Mouse (Mus musculus): ENCODE results near the gene Pten.
"Not testable (repeated sequence)": the region's sequence is repeated elsewhere in the genome, so short reads cannot be mapped to it uniquely, and the experiment has no call there.

Pten gene

GRCm38 (mm10) chr19:32804703-32805102 lies 47.4 kb downstream of the Pten start:
- DNase-seq (ENCODE audit: low read depth in 1 of 2, low spot score in 2 of 2): no peak

DNA sequence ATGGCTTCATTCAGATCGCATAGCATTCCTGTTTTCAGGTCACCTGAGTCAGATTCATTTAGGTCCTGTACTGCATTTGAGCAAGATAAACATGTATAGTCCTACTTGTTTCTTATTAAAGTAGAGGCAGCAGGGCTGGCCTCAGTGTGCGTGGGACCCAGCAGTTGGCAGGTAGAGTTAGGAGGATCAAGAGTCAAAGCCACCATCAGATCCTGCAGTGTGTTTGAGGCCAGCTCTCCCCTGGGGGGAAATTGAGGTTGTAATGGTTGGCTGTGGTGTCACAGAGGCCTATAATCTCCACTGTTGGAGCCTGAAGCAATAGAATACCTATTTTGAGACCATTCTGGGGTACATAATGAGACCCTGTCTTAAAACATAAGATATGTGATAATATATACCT lies 50.3 kb downstream of the Pten start:
- no peak for DNase-seq (ENCODE audit: low read depth in 1 of 2, low spot score in 2 of 2)

DNA sequence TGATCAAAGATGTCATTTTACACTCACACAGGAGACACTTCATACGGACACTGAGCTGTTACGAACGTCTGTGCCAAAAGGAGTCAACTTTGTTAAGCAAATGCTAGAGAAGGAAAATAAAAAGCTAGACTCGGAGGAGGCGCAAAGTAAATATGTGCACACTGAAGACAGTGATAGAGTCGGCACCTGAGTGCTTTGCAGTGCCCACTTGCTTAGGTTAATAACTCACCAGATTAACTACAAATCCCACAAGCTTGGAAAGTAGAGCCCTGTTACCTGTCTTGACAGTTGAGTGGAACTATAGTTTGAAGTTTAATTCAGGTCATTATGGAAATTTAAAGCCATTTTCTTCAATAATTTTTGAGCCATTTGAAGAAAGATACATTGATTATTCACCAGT lies 51.4 kb downstream of the Pten start:
- no peak for DNase-seq (ENCODE audit: low read depth in 1 of 2, low spot score in 2 of 2)

DNA sequence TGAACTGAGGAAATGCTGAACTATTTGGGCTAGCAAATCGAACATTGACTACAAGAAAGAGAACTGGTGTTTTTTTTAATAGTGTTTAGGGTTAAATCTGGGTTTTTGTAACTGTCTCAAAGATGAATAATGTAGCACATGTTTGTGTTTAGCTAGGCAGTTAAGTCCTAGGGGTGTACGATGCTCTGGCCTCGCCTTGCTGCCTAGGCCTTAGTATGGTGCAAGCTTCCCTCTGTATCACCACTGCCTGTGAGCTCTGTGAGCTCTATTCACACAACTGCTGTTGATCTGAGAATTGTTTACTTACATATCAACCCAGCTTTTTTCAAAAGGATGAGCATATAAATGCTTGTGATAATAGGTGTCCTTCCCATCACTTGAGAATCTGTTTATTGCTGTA lies 51.8 kb downstream of the Pten start:
- DNase-seq (ENCODE audit: low read depth in 1 of 2, low spot score in 2 of 2): no peak

GRCm38 (mm10) chr19:32818759-32819158 lies 61.5 kb downstream of the Pten start:
- no peak for DNase-seq (ENCODE audit: low read depth in 1 of 2, low spot score in 2 of 2)

DNA sequence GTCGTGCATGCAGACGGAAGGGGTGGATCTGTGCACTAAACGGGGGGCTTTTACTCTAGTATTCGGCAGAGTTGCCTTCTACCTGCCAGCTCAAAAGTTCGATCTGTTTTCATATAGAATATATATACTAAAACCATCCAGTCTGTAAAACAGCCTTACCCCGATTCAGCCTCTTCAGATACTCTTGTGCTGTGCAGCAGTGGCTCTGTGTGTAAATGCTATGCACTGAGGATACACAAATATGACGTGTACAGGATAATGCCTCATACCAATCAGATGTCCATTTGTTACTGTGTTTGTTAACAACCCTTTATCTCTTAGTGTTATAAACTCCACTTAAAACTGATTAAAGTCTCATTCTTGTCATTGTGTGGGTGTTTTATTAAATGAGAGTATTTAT lies 65.7 kb downstream of the Pten start:
- not testable (repeated sequence) for DNase-seq (ENCODE audit: low read depth in 1 of 2, low spot score in 2 of 2)

DNA sequence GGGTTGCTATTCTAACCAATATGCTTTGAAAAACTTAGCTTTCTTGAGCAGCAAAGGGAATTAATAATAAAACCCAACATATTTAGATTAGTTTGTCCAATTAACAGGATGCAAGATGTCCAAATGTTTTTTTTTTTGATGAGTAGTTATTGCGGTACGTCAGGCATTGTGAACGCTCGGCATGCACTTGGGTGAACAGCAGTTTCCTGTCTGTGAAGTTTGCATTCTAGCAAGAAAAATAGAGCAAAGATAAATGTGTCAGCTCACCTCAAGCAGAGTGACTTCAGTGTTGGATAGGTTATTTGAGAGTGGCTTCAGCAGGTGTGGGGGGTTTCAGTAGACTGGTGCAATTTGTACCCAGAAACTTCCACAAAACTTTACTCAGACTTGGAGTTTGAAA lies 69.3 kb downstream of the Pten start:
- no peak for DNase-seq (ENCODE audit: low read depth in 1 of 2, low spot score in 2 of 2)

GRCm38 (mm10) chr19:32829871-32830270 lies 72.6 kb downstream of the Pten start:
- no peak for DNase-seq (ENCODE audit: low read depth in 1 of 2, low spot score in 2 of 2)

GRCm38 (mm10) chr19:32831286-32831685 lies 74.0 kb downstream of the Pten start:
- no peak for DNase-seq (ENCODE audit: low read depth in 1 of 2, low spot score in 2 of 2)

GRCm38 (mm10) chr19:32840491-32840890 lies 83.2 kb downstream of the Pten start:
- no peak for DNase-seq (ENCODE audit: low read depth in 1 of 2, low spot score in 2 of 2)

- DNase-seq (ENCODE audit: low read depth in 1 of 2, low spot score in 2 of 2): no peak
These were observed 87.2 kb downstream of the Pten start for GRCm38 (mm10) chr19:32844486-32844885.

DNA sequence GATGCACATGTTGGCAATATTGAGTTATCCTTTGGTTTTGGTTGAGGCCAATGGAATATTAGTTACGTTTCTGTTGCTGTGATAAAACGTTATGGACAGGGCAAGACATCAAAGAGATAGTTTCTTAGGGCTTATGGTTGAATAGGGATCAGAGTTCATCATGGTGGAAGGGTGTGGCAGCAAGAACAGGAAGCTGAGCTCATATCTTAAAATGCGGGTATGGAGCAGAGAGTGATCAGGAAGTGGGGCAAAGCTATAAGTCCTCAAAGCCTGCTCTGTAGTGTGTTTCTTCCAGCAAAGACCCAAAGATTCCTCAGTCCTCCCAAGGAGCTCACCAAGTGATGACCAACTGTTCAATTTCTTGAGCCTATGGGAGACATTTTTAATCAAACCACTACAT lies 90.7 kb downstream of the Pten start:
- no peak for DNase-seq (ENCODE audit: low read depth in 1 of 2, low spot score in 2 of 2)

GRCm38 (mm10) chr19:32852306-32852705 lies 95.0 kb downstream of the Pten start:
- no peak for DNase-seq (ENCODE audit: low read depth in 1 of 2, low spot score in 2 of 2)

DNA sequence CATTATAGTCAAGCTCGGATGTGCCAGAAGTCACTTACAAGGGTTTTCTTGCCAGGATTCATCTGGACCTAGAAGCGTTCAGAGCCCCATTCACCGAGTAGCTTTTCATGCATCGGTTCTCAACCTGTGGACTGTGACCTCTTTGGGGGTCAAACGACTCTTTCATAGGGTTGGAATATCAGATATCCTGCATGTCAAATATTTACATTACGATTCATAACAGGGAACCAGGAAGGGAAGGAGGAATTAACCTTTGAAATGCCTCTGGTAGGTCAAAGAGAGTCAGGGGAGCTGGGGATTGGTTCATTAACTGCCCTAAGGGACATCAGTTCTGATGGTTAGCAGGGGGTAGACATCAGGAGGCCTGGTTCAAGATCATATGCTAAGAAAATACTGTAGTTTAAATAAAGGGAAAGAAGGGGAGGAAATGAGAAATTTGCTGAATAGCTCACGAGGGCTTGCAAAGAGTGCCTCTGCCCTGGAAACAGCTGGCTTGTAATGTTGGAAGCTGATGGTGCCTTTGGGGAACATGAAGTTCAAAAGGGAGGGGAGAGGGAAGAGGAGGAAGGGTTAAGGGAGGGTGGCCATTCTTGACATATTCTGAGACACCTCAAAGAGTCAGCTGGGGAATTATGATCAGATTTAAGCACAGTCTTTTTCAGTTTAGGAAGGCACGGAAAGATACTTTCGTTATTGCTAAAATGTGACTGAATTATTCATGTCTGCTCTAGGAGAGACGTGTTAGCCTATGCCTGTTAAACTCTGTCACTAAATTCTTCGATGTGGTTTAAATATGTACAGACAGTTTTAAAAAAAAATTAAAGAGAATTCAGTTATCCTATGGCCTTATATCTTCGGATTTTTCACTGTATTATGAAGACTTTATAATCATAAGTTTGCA lies 104.6 kb downstream of the Pten start:
- DNase-seq (ENCODE audit: low read depth in 1 of 2, low spot score in 2 of 2): no peak

DNA sequence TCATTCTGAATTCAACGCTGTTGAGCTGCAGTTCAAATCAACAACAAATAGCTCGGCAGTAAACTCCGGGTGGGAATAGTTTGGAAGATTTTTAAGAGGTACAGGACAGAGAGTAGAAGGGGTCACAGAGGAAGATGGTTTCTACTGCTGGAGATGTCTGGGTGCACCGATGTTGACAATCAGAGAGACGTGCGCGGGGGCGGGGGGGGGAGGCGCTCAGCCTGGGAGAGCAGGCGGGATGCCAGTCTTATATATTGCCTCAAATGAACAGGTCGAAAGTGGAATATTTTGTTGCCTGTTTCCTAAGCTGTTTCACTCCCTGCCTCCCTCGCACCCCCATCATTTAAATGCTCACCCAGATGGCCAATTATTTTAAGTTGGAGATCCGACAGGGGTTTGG lies 109.5 kb downstream of the Pten start:
- DNase-seq (ENCODE audit: low read depth in 1 of 2, low spot score in 2 of 2): no peak

GRCm38 (mm10) chr19:32867181-32867897 lies 110.0 kb downstream of the Pten start:
- DNase-seq (ENCODE audit: low read depth in 1 of 2, low spot score in 2 of 2): no peak

- DNase-seq (ENCODE audit: low read depth in 1 of 2, low spot score in 2 of 2): no peak
These were observed 111.3 kb downstream of the Pten start for GRCm38 (mm10) chr19:32868560-32868959.

DNA sequence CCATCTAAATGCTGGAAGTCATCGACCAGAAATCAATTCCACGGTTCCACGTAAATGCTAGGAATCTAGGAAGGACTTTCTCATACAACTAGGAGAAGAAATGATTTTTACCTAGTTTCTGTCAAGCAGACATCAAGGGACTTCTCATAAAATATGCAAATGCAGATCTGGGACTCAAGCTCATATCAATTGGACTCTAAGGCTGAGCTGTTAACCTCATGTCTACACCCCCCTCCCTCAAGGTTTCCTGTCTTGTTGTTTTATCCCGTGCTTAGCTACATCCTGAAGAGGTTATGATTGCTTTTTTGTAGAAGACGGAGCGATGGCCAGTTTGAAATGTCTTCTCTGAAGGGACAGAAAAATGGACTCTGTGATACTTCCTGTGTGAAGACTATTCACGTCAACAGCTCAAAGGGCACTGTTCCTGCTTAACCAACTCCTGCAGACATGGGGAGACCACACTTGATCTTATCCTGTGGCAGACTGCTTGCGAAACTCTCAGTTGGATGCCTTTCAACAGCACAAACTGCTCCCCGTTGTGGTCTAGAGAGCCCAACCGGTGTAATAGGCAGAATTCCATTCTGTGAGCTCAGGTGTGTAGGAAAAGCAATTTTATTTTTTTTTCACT lies 111.9 kb downstream of the Pten start:
- no peak for DNase-seq (ENCODE audit: low read depth in 1 of 2, low spot score in 2 of 2)

- no peak for DNase-seq (ENCODE audit: low read depth in 1 of 2, low spot score in 2 of 2)
These were observed 116.8 kb downstream of the Pten start for GRCm38 (mm10) chr19:32873904-32874637.
